Comparison of ENCODE assay signal across 15 mouse cellular contexts in the genomic region with DNA sequence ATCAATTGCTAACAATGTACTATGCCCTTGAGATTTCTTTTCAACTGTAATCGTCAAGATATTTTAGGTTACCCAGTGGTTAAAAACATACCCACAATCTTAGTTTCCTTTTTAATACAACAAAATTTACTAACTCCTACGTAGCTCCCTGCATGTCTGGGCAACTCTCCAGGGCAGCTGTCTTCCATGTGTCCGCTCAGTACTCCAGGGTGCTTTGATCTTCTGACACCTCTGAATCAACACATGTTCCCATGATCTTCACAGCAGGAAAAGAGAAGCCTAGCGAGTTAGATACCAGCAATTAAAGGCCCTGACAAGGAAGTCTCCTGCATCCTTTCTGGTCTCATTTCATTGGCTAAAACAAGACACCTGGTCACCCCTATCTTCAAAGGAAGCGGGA.
DNase-seq lines count a peak whose midpoint lies in the region; ATAC-seq and TF ChIP-seq lines count a peak whose summit lies in the region.
"Had no signal": no experiment of that assay in that cellular context is flagged by ENCODE, and none has a peak within 500 bp of the region (broad histone marks: within the 10 kb centered on the region; RNA-seq: fewer than 3 reads in every experiment).

No protein-coding gene starts in this region.

- no peaks in the 10 kb centered on the region for H3K27me3 ChIP-seq in heart, embryonic 15.5 days
- H3K27me3 ChIP-seq in heart, embryonic 11.5 days (ENCODE audit: control insufficient read depth, insufficient read depth, low read length) = no peaks in the 10 kb centered on the region
- no peaks in the 10 kb centered on the region for H3K27me3 ChIP-seq in midbrain, postnatal 0 days (ENCODE audit: insufficient read depth, low read length)
- H3K27me3 ChIP-seq in midbrain, embryonic 16.5 days (ENCODE audit: control insufficient read depth, insufficient read depth, low read depth, low read length) = no peaks in the 10 kb centered on the region
- H3K27me3 ChIP-seq in kidney, postnatal 0 days (ENCODE audit: insufficient read depth, low read length) = no peaks in the 10 kb centered on the region
- H3K27me3 ChIP-seq: CH12.LX; forebrain, embryonic 13.5 days; neural tube, embryonic 13.5 days; stomach, embryonic 15.5 days had no signal

- no peaks in the 10 kb centered on the region for H3K36me3 ChIP-seq in heart, embryonic 15.5 days
- no peaks in the 10 kb centered on the region for H3K36me3 ChIP-seq in heart, embryonic 11.5 days (ENCODE audit: control insufficient read depth, insufficient read depth, low read length)
- no peaks in the 10 kb centered on the region for H3K36me3 ChIP-seq in midbrain, postnatal 0 days (ENCODE audit: insufficient read depth, low read length)
- no peaks in the 10 kb centered on the region for H3K36me3 ChIP-seq in midbrain, embryonic 16.5 days (ENCODE audit: control insufficient read depth, insufficient read depth, low read length)
- H3K36me3 ChIP-seq in kidney, postnatal 0 days (ENCODE audit: insufficient read depth, low read length) = no peaks in the 10 kb centered on the region
- H3K36me3 ChIP-seq: midbrain, embryonic 10.5 days; neural tube, embryonic 13.5 days; stomach, embryonic 15.5 days had no signal

- H3K4me3 ChIP-seq in heart, embryonic 15.5 days = no peak overlapping the region
- H3K4me3 ChIP-seq in heart, embryonic 11.5 days (ENCODE audit: low read depth, low read length) = no peak overlapping the region
- H3K4me3 ChIP-seq in midbrain, postnatal 0 days (ENCODE audit: low read depth, low read length) = no peak overlapping the region
- no peak overlapping the region for H3K4me3 ChIP-seq in midbrain, embryonic 16.5 days (ENCODE audit: low read depth, low read length)
- no peak overlapping the region for H3K4me3 ChIP-seq in kidney, postnatal 0 days (replicated peaks; ENCODE audit: low read depth, low read length)
- H3K4me3 ChIP-seq: forebrain, embryonic 13.5 days; midbrain, embryonic 10.5 days; neural tube, embryonic 13.5 days; stomach, embryonic 15.5 days had no signal

- 38% methylated on average over 5 of the region's 5 CpGs for WGBS in heart, embryonic 15.5 days
- 40% methylated on average over 5 of the region's 5 CpGs for WGBS in heart, embryonic 11.5 days (ENCODE audit: insufficient replicate concordance)
- 68% methylated on average over 5 of the region's 5 CpGs for WGBS in midbrain, postnatal 0 days
- 76% methylated on average over 5 of the region's 5 CpGs for WGBS in midbrain, embryonic 16.5 days
- whole genome bisulfite sequencing in kidney, postnatal 0 days = 54% methylated on average over 5 of the region's 5 CpGs

- no peak overlapping the region for H3K27ac ChIP-seq in heart, embryonic 15.5 days
- no peak overlapping the region for H3K27ac ChIP-seq in heart, embryonic 11.5 days (ENCODE audit: low read depth, low read length)
- no peak overlapping the region for H3K27ac ChIP-seq in midbrain, postnatal 0 days (ENCODE audit: low read depth, low read length)
- H3K27ac ChIP-seq in midbrain, embryonic 16.5 days (ENCODE audit: low read length) = no peak overlapping the region
- H3K27ac ChIP-seq in kidney, postnatal 0 days = no peak overlapping the region
- H3K27ac ChIP-seq: forebrain, embryonic 13.5 days; midbrain, embryonic 10.5 days; neural tube, embryonic 13.5 days; stomach, embryonic 15.5 days had no signal

- TF ChIP-seq CTCF in midbrain, postnatal 0 days (IDR thresholded peaks at IDR 0.05) = no peak
- no peak for TF ChIP-seq CTCF in kidney, postnatal 0 days (IDR thresholded peaks at IDR 0.05; ENCODE audit: low read depth)

- peaks cover 3% of the 10 kb centered on the region for H3K4me1 ChIP-seq in heart, embryonic 15.5 days (replicated peaks)
- peaks cover 4% of the 10 kb centered on the region for H3K4me1 ChIP-seq in heart, embryonic 11.5 days (ENCODE audit: control insufficient read depth, insufficient read depth, low read length)
- no peaks in the 10 kb centered on the region; the same call in 1 of the 2 replicates for H3K4me1 ChIP-seq in midbrain, postnatal 0 days (ENCODE audit: insufficient read depth, low read length)
- H3K4me1 ChIP-seq in midbrain, embryonic 16.5 days (ENCODE audit: control insufficient read depth, insufficient read depth, low read length) = peaks cover 10% of the 10 kb centered on the region; the same call in 1 of the 2 replicates
- H3K4me1 ChIP-seq in kidney, postnatal 0 days (replicated peaks; ENCODE audit: insufficient read depth, low read length) = no peaks in the 10 kb centered on the region
- H3K4me1 ChIP-seq: midbrain, embryonic 10.5 days; neural tube, embryonic 13.5 days; stomach, embryonic 15.5 days had no signal

- H3K4me2 ChIP-seq in heart, embryonic 15.5 days = no peak overlapping the region
- H3K4me2 ChIP-seq in heart, embryonic 11.5 days = no peak overlapping the region
- no peak overlapping the region for H3K4me2 ChIP-seq in midbrain, postnatal 0 days (ENCODE audit: low read depth, low read length, poor library complexity, severe bottlenecking)
- no peak overlapping the region for H3K4me2 ChIP-seq in midbrain, embryonic 16.5 days (ENCODE audit: low read length)
- no peak overlapping the region for H3K4me2 ChIP-seq in kidney, postnatal 0 days (ENCODE audit: low read length)
- H3K4me2 ChIP-seq: forebrain, embryonic 13.5 days; neural tube, embryonic 13.5 days; stomach, embryonic 15.5 days had no signal

- H3K9ac ChIP-seq in heart, embryonic 15.5 days = no peak overlapping the region
- H3K9ac ChIP-seq in heart, embryonic 11.5 days (ENCODE audit: low read depth, low read length) = no peak overlapping the region
- H3K9ac ChIP-seq in midbrain, postnatal 0 days (replicated peaks; ENCODE audit: low read length, poor library complexity, severe bottlenecking) = no peak overlapping the region
- H3K9ac ChIP-seq in midbrain, embryonic 16.5 days (ENCODE audit: low read depth, low read length) = no peak overlapping the region
- H3K9ac ChIP-seq in kidney, postnatal 0 days (ENCODE audit: low read depth, low read length) = no peak overlapping the region
- H3K9ac ChIP-seq: forebrain, embryonic 13.5 days; neural tube, embryonic 13.5 days; stomach, embryonic 15.5 days had no signal

- no peaks in the 10 kb centered on the region for H3K9me3 ChIP-seq in heart, embryonic 15.5 days (replicated peaks)
- no peaks in the 10 kb centered on the region for H3K9me3 ChIP-seq in heart, embryonic 11.5 days (replicated peaks; ENCODE audit: control insufficient read depth, low read length)
- H3K9me3 ChIP-seq in midbrain, postnatal 0 days (ENCODE audit: low read length) = no peaks in the 10 kb centered on the region
- H3K9me3 ChIP-seq in midbrain, embryonic 16.5 days (replicated peaks; ENCODE audit: control insufficient read depth, low read length, poor library complexity, severe bottlenecking) = no peaks in the 10 kb centered on the region
- no peaks in the 10 kb centered on the region for H3K9me3 ChIP-seq in kidney, postnatal 0 days (replicated peaks; ENCODE audit: low read length)
- H3K9me3 ChIP-seq: forebrain, embryonic 13.5 days; midbrain, embryonic 10.5 days; neural tube, embryonic 13.5 days; stomach, embryonic 15.5 days had no signal

- DNase-seq in midbrain, postnatal 0 days (ENCODE audit: low spot score) = peak; percentile 19
- peak; percentile 54 for DNase-seq in kidney, postnatal 0 days (ENCODE audit: low spot score)
- peak; percentile 40 for DNase-seq in lung, postnatal 36 days
- DNase-seq in left cerebral cortex, adult 11 months (ENCODE audit: low spot score) = no peak
- no peak for DNase-seq in gastrocnemius, postnatal 25 days
- DNase-seq: liver; thymus, postnatal 4 days had no signal

- 0 out of 2 replicates have a peak, but pooled peaks have one; percentile 50 for ATAC-seq in heart, embryonic 15.5 days (replicated peaks; ENCODE audit: insufficient number of reproducible peaks, insufficient read depth, low FRiP score, low read depth)
- ATAC-seq in heart, embryonic 11.5 days (replicated peaks; ENCODE audit: insufficient number of reproducible peaks, low FRiP score, low TSS enrichment) = no peak; the same call in 1 of the 2 replicates
- ATAC-seq in midbrain, postnatal 0 days (ENCODE audit: low FRiP score) = no peak
- no peak for ATAC-seq in midbrain, embryonic 16.5 days
- ATAC-seq in kidney, postnatal 0 days (replicated peaks; ENCODE audit: low FRiP score, low read depth) = no peak
- ATAC-seq: forebrain, embryonic 13.5 days had no signal

Comparison
In these comparisons a context has a peak if more than half of its experiments do, and no peak if none do; other contexts are left out.
1. DNase-seq: peak in midbrain, postnatal 0 days (single experiment), kidney, postnatal 0 days (single experiment) and lung, postnatal 36 days (single experiment); none in left cerebral cortex, adult 11 months (single experiment) and gastrocnemius, postnatal 25 days (single experiment).